Mouse (Mus musculus): ENCODE measurements around the gene Olfr1484. TPM values are rescaled to one million over a fixed set of nuclear protein-coding genes. Genes with fewer than 3 reads are reported as not detected.
"Not testable (repeated sequence)": the region's sequence is repeated elsewhere in the genome, so short reads cannot be mapped to it uniquely, and the experiment has no call there.

Olfr1484 gene
- total RNA-seq (2021), result not detected
- long read RNA-seq, experiment 1, result 0 reads
- long read RNA-seq, experiment 2, result 0 reads

GRCm38 (mm10) chr19:13583211-13583610 lies at the start of gene Olfr1484:
Gene Olfr1484 (plus strand): TSS chr19:13583511.
- no peak for DNase-seq
- intact Hi-C loops (cut with DNase I), result no loop called here

- intact Hi-C loops (cut with DNase I); DNase-seq: not testable (repeated sequence)
Measured at GRCm38 (mm10) chr19:13617075-13617474, 33.8 kb downstream of the Olfr1484 start, which contains the start of gene Olfr1487. Gene Olfr1487 (plus strand): TSS chr19:13617375.

GRCm38 (mm10) chr19:13631321-13631720 lies 48.0 kb downstream of the Olfr1484 start, which contains the start of gene Olfr1489:
Gene Olfr1489 (plus strand): TSS chr19:13631621.
- intact Hi-C loops (cut with DNase I), result no loop called here
- no peak for DNase-seq

Small RNA genes lying within 50 kb of the gene (microRNA-seq; reads per million reads assigned to microRNA genes)
- gene Gm22323 (0 reads per million in 2 experiments), gene Gm23931 (0 reads per million in 2 experiments)

Other genes starting within 250 kb of the Olfr1484 start
- not detected for gene Olfr1466, start 244.6 kb upstream of the Olfr1484 start, total RNA-seq (2021)
- not detected for gene Olfr1467, start 221.3 kb upstream of the Olfr1484 start, total RNA-seq (2021)
- gene Olfr1469, start 175.7 kb upstream of the Olfr1484 start, total RNA-seq (2021), result not detected
- gene Olfr1471, start 140.1 kb upstream of the Olfr1484 start, total RNA-seq (2021), result not detected
- not detected for gene Olfr1472, start 127.4 kb upstream of the Olfr1484 start, total RNA-seq (2021)
- gene Olfr1474, start 113.9 kb upstream of the Olfr1484 start, total RNA-seq (2021), result not detected
- not detected for gene Olfr1475, start 103.3 kb upstream of the Olfr1484 start, total RNA-seq (2021)
- gene Olfr1477, start 83.0 kb upstream of the Olfr1484 start, total RNA-seq (2021), result not detected
- not detected for gene Olfr1480, start 55.6 kb upstream of the Olfr1484 start, total RNA-seq (2021)
- gene Olfr1487, start 33.9 kb downstream of the Olfr1484 start, total RNA-seq (2021), result not detected
- not detected for gene Olfr1489, start 48.1 kb downstream of the Olfr1484 start, total RNA-seq (2021)
- not detected for gene Olfr1490, start 67.6 kb downstream of the Olfr1484 start, total RNA-seq (2021)
- not detected for gene Olfr1491, start 113.8 kb downstream of the Olfr1484 start, total RNA-seq (2021)
- gene Olfr1493-ps1, start 139.8 kb downstream of the Olfr1484 start, total RNA-seq (2021), result not detected
- gene Olfr1494, start 156.2 kb downstream of the Olfr1484 start, total RNA-seq (2021), result not detected
- not detected for gene Olfr1495, start 181.1 kb downstream of the Olfr1484 start, total RNA-seq (2021)
- gene Olfr1496, start 194.4 kb downstream of the Olfr1484 start, total RNA-seq (2021), result not detected
- not detected for gene Olfr1497, start 214.7 kb downstream of the Olfr1484 start, total RNA-seq (2021)
- not detected for gene Olfr1499, start 235.9 kb downstream of the Olfr1484 start, total RNA-seq (2021)
- not detected for gene Olfr1500, start 247.0 kb downstream of the Olfr1484 start, total RNA-seq (2021)